Mouse (Mus musculus) T-helper 2 cell (primary cell): Measurements from ENCODE around the gene Olfr127.
"Not testable (repeated sequence)": the region's sequence is repeated elsewhere in the genome, so short reads cannot be mapped to it uniquely, and the experiment has no call there.

ENCODE experiments used
- in situ Hi-C: fragments of 300-600 bp; cut with MboI, MseI; formaldehyde crosslinking; loops from one replicate; pipeline ENCODE4 v1.15.1; 2025; ENCODE audit warnings: high pct_unique_total_duplicates

Gene Olfr127

GRCm38 (mm10) chr17:37900137-37900536 lies at the start of gene Olfr127:
Gene Olfr127, plus strand, starts transcription at chr17:37900437.
- in situ Hi-C loops: no loop called here

GRCm38 (mm10) chr17:37863901-37864300 lies 36.3 kb upstream of the Olfr127 start:
- in situ Hi-C loops: no loop called here

- in situ Hi-C loops: loop anchor here (5.0 kb wide), 1 partner anchor 48 kb away; no protein-coding TSS in a partner anchor
Observed at GRCm38 (mm10) chr17:37869676-37870205, 30.5 kb upstream of the Olfr127 start.

GRCm38 (mm10) chr17:37873830-37874229 lies 26.4 kb upstream of the Olfr127 start:
- in situ Hi-C loops: loop anchor here (5.0 kb wide), 1 partner anchor 43 kb away; no protein-coding TSS in a partner anchor

- in situ Hi-C loops: not testable (repeated sequence)
Observed at GRCm38 (mm10) chr17:37906821-37907220, 6.6 kb downstream of the Olfr127 start.

- in situ Hi-C loops: no loop called here
Observed at GRCm38 (mm10) chr17:37920248-37920647, 20.0 kb downstream of the Olfr127 start, which contains the start of gene Olfr128. Gene Olfr128, plus strand, starts transcription at chr17:37920548.

- in situ Hi-C loops: no loop called here
Observed at GRCm38 (mm10) chr17:37952979-37953378, 52.7 kb downstream of the Olfr127 start, which contains the start of gene Olfr761. Gene Olfr761, minus strand, starts transcription at chr17:37953079.
